Mouse (Mus musculus) heart, embryonic 13.5 days (tissue): Measurements from ENCODE around the gene Ppig. TPM values are rescaled to one million over a fixed set of nuclear protein-coding genes. Genes with fewer than 3 reads are reported as not detected.

Experiments used
- ATAC-seq: fragments of 200-750 bp; cut with Nextera tagmentation; 2 replicates; pipeline ENCODE4 v1.8.0; 2017; ENCODE audit warnings: moderate TSS enrichment; ENCODE audit not compliant: insufficient number of reproducible peaks, low FRiP score, low TSS enrichment; ENCODE audit errors: extremely low read depth
- H3K27ac ChIP-seq: fragments of 300-500 bp; sonication (generic); replicated peaks from 2 replicates; pipeline ENCODE4 v1.5.1; 2015; ENCODE audit warnings: moderate library complexity, mild to moderate bottlenecking, inconsistent platforms
- H3K27me3 ChIP-seq: fragments of 300-500 bp; sonication (generic); replicated peaks from 2 replicates; pipeline ENCODE4 v1.6.1; 2015; ENCODE audit warnings: mild to moderate bottlenecking, inconsistent platforms
- H3K36me3 ChIP-seq: fragments of 300-500 bp; sonication (generic); 2 replicates; pipeline ENCODE4 v1.6.1; 2015; ENCODE audit warnings: mild to moderate bottlenecking, inconsistent platforms
- H3K4me1 ChIP-seq: fragments of 300-500 bp; sonication (generic); 2 replicates; pipeline ENCODE4 v1.6.1; 2015; ENCODE audit warnings: inconsistent platforms
- H3K4me2 ChIP-seq: fragments of 300-500 bp; sonication (generic); 2 replicates; pipeline ENCODE4 v1.6.1; 2015; ENCODE audit warnings: inconsistent platforms, mild to moderate bottlenecking, moderate library complexity
- H3K4me3 ChIP-seq: fragments of 300-500 bp; sonication (generic); 2 replicates; pipeline ENCODE4 v1.5.1; 2015; ENCODE audit warnings: moderate library complexity, mild to moderate bottlenecking, inconsistent platforms
- H3K9ac ChIP-seq: fragments of 300-500 bp; sonication (generic); 2 replicates; pipeline ENCODE4 v1.6.1; 2015; ENCODE audit warnings: inconsistent platforms, mild to moderate bottlenecking, moderate library complexity
- H3K9me3 ChIP-seq: fragments of 300-500 bp; sonication (generic); 2 replicates; pipeline ENCODE4 v1.6.1; 2016; ENCODE audit warnings: inconsistent platforms
- WGBS: fragments of 180-500 bp; shearing (Covaris S2); methylation state at CpG from one replicate; pipeline ENCODE4 v1.1.7; 2015; ENCODE audit warnings: mixed read lengths; 5-methylcytosine and 5-hydroxymethylcytosine counted together
- polyA plus RNA-seq: library from polyadenylated mRNA; unstranded; fragments of >200 nt; fragmentation: Nextera tagmentation; extraction: Ambion mirVana; gene quantifications from 2 replicates; pipeline ENCODE4 v1.2.1, GENCODE M21; 2015

Gene Ppig
- polyA plus RNA-seq, 1 experiment from 2014 or later: 85.1 TPM

DNA sequence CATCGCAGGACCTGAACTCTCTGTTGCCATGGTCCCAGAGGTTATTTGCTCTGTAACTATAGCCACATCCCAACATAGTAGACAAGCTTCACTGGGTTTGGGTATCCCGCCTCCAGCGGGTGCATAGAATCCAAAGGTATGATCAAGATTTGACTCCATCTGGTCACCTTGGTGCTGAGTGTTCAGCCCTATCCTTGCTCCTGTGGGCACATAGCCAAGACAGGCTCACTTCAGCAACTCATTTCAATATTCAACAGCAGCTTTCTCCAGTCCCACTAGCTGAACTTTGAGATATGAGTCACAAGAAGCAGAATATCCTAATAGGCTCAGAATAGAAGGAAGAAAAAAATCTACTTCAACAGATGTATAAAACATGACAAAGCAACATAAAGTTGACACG, 41.0 kb downstream of the Ppig start:
- no peaks in the 10 kb centered on the region for H3K4me1 ChIP-seq
- no peak overlapping the region for H3K27ac ChIP-seq
- H3K4me2 ChIP-seq: no peak overlapping the region
- H3K9ac ChIP-seq: no peak overlapping the region
- no peaks in the 10 kb centered on the region for H3K36me3 ChIP-seq
- ATAC-seq: no peak
- no peak overlapping the region for H3K4me3 ChIP-seq
- 77% methylated on average over 4 of the region's 4 CpGs for WGBS
- H3K27me3 ChIP-seq: no peaks in the 10 kb centered on the region
- H3K9me3 ChIP-seq: no peaks in the 10 kb centered on the region

DNA sequence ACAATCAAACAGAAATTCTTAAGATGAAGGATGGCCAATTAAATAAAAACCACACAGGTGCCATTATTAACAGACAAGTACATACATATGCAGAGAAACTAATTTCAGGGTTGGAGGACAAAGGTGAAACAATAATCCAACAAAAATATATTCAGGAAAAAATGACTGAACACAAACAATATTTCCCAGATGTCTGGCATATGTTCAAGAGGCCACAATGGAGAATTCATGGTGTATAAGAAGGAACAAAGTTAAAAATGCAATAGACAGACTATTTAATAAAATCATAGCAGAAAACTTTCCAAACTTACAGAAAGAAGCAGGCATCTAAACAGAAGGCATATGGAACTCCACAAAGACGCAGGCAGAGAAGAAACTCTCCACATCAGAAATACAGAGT, 42.4 kb downstream of the Ppig start:
- no peak overlapping the region for H3K27ac ChIP-seq
- H3K4me1 ChIP-seq: no peaks in the 10 kb centered on the region
- no peak overlapping the region for H3K4me2 ChIP-seq
- WGBS: 74% methylated on average over 1 of the region's 1 CpGs
- H3K9me3 ChIP-seq: no peaks in the 10 kb centered on the region
- H3K27me3 ChIP-seq: no peaks in the 10 kb centered on the region
- ATAC-seq: no peak
- H3K4me3 ChIP-seq: no peak overlapping the region
- no peak overlapping the region for H3K9ac ChIP-seq
- no peaks in the 10 kb centered on the region for H3K36me3 ChIP-seq

DNA sequence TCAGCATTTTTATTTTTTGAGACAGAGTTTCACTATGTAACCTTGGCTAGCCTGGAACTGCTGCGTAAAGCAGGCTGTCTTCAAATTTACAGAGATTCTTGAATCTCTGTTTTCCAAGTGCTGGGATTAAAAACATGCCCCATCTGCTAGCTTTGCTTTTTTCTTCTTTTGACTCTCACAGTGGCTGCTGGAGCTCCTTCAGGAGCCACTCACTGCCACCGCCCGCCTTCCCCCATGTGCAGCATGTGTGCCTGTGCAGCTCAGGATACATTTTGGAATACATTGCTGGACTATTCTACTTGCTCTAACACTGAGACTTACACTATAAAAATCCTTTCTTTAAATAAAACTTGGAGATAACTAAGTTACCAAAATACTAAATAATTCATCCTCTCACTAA, 51.0 kb downstream of the Ppig start:
- Histone ChIP-seq H3K4me1 (no peaks in the 10 kb centered on the region), H3K36me3 (peaks cover 9% of the 10 kb centered on the region), H3K27ac (no peak overlapping the region), H3K4me2 (no peak overlapping the region), H3K4me3 (no peak overlapping the region), H3K9me3 (no peaks in the 10 kb centered on the region), H3K9ac (no peak overlapping the region), H3K27me3 (no peaks in the 10 kb centered on the region)
- WGBS: 85% methylated on average over 3 of the region's 3 CpGs
- no peak for ATAC-seq

DNA sequence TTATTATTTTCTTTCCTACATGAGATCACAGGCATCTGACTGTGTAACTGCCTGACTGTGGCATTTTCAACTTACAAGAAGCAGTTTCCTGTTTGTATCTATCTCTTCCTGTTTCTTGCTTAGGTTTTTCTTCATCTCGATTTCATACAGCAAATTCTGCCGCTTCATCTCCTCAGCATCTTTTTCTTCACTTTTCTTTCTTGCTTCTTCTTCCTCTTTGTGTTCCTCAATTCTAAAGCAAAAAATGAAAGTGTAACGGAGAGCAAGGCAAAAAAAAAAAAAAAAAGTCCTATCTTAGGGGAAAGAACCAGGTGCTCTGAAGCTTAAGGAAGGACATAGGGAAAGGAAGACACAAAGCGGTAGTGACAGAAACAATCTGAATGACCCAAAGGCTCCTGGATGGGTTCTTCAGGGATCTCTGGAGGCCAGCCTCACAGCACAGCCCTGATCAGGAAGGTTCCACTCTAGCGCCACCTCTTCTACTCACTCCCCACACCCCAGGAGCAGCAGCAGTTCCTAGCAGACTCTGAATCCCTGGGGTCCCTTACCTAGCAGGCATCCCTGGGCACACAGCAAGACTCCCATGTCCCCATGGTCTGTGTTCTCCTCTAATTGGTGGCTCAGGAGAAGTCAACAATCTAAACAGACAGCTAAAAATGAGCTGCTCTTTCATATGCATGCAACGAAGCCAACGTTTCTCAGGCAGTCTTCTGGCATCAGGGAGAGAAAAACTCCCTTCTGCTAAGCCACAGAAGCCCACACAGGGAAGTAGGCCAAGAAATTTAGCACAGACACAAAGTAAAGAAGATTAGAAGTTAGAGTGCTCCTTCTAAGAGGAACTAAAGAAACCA, 55.9 kb downstream of the Ppig start:
- ATAC-seq: no peak
- Histone ChIP-seq H3K4me2 (no peak overlapping the region), H3K27me3 (no peaks in the 10 kb centered on the region), H3K4me3 (no peak overlapping the region), H3K9me3 (no peaks in the 10 kb centered on the region), H3K36me3 (peaks cover 13% of the 10 kb centered on the region), H3K4me1 (no peaks in the 10 kb centered on the region), H3K27ac (no peak overlapping the region), H3K9ac (no peak overlapping the region)
- WGBS: 53% methylated on average over 7 of the region's 7 CpGs

DNA sequence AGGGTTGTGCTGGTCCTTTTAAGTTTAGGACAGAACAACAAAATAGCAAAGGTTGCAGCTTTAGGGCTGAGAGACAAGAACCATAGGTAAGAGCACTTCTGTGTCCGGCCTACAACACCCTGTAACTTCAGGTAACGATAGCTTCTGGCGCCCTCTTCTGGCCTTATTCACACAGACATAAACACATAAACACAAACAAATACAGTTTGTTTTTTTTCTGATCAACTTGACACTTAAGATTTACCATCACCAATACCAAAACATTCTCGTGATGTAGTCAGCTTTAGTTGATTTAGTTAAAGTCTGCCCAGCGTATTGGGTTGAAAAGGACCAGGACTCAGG, 56.5 kb downstream of the Ppig start:
- Histone ChIP-seq H3K4me1 (no peaks in the 10 kb centered on the region), H3K27ac (no peak overlapping the region), H3K9ac (no peak overlapping the region), H3K9me3 (no peaks in the 10 kb centered on the region), H3K36me3 (peaks cover 11% of the 10 kb centered on the region), H3K4me2 (no peak overlapping the region), H3K4me3 (no peak overlapping the region), H3K27me3 (no peaks in the 10 kb centered on the region)
- no peak for ATAC-seq
- WGBS: 47% methylated on average over 5 of the region's 5 CpGs

DNA sequence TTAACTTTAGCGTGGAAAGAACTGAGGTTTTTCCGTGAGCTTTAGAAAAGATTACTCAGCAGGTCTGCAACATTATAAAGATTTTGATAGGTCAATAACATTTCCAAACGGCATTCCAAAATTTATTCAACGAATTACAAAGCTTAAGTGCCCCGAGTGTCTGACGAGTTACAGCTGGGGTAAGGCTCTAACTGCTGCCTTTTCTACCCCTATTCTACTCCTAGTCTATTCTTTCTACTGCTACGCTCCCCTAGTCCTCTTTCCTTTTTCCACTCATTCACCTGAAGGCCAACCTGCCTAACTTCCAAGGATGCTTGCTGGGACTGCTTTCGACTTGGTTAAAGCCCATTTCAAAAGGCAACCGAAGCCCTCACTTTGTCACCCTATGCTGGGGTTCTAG, 66.6 kb downstream of the Ppig start:
- no peak for ATAC-seq
- 26% methylated on average over 9 of the region's 9 CpGs for WGBS

DNA sequence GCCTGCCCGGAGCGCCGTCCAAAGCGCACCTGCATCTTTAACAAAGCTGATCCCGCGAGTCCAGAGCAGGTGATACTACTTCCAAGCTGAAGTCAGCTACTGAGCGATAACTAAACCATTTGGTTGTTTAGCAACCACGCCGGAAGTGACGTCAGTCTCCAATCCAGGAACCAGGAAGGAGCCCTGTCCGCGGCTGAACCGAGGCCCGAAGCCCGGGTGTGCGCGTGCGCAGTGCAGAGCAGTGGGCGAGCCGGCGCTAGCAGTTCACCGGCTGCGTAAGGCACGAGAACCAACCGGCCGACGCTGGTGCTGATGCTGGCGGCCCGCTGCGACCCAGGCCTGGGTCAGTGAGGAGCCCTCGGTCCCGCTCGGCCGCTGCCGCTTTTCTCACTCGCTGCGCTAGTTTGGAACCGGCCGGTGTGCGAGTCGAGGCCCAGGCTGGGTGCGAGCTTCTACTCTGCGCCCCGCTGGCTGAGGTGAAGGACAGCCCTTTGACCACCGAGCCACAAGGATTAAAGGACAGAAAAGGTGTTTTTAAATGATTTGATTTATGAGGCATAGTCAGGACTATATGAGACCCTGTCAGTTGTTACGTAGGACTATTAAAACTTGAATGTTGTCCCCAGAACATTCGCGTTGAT, 67.2 kb downstream of the Ppig start, which contains the start of the genes Ccdc173 and Phospho2:
Gene Ccdc173, minus strand, starts transcription at position 147 of the 641 bp plus-strand sequence.
Gene Phospho2, plus strand, starts transcription at position 195 of the 641 bp plus-strand sequence.
- Histone ChIP-seq H3K27ac (peak within 1 kb of the TSS; percentile 86), H3K4me3 (peak within 1 kb of the TSS; percentile 72), H3K36me3 (peaks cover 25% of the 10 kb centered on the region), H3K27me3 (no peaks in the 10 kb centered on the region), H3K4me2 (peak within 1 kb of the TSS; percentile 93), H3K4me1 (peaks cover 3% of the 10 kb centered on the region; the same call in 1 of the 2 replicates), H3K9ac (peak within 1 kb of the TSS; percentile 88), H3K9me3 (no peaks in the 10 kb centered on the region)
- 2% methylated on average over 48 of the region's 48 CpGs for WGBS
- ATAC-seq: peak; percentile 89

More for the DNA sequence above, 66.6 kb downstream of the Ppig start:
- H3K9me3 ChIP-seq: no peaks in the 10 kb centered on the region
- peak overlapping the region; percentile 93 for H3K4me2 ChIP-seq
- peak overlapping the region; percentile 85 for H3K9ac ChIP-seq
- H3K27me3 ChIP-seq: no peaks in the 10 kb centered on the region
- H3K27ac ChIP-seq: peak overlapping the region; percentile 86
- H3K4me3 ChIP-seq: peak overlapping the region; percentile 72
- peaks cover 3% of the 10 kb centered on the region; the same call in 1 of the 2 replicates for H3K4me1 ChIP-seq
- peaks cover 22% of the 10 kb centered on the region for H3K36me3 ChIP-seq

DNA sequence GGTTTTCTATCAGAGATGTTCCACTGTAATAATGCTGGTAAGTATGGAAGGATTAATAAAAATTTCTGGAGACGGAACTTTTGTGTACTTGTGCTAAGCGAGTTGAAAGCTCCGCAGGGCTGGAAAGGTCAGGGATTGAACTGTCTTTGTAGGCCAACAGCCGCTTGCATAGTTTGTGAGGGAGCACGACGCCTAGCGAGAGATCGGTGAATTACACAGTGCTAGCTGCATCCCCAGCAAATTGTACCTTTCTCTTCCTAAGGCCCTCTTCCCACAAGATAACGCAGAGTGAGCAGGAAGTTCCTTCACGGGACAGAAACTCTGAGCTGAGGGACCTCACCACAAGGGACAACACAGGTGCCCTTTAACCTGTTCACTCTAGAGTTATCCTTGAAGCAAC, 67.9 kb downstream of the Ppig start:
- H3K4me2 ChIP-seq: peak overlapping the region; percentile 93
- no peaks in the 10 kb centered on the region for H3K9me3 ChIP-seq
- H3K27ac ChIP-seq: 0 out of 2 replicates have a peak overlapping the region, but pooled peaks have one; percentile 86
- H3K4me1 ChIP-seq: peaks cover 3% of the 10 kb centered on the region; the same call in 1 of the 2 replicates
- H3K36me3 ChIP-seq: peaks cover 32% of the 10 kb centered on the region
- WGBS: 5% methylated on average over 10 of the region's 10 CpGs
- H3K27me3 ChIP-seq: no peaks in the 10 kb centered on the region
- peak; percentile 37; the same call in 1 of the 2 replicates for ATAC-seq
- H3K9ac ChIP-seq: peak overlapping the region; percentile 88
- H3K4me3 ChIP-seq: peak overlapping the region; percentile 72

DNA sequence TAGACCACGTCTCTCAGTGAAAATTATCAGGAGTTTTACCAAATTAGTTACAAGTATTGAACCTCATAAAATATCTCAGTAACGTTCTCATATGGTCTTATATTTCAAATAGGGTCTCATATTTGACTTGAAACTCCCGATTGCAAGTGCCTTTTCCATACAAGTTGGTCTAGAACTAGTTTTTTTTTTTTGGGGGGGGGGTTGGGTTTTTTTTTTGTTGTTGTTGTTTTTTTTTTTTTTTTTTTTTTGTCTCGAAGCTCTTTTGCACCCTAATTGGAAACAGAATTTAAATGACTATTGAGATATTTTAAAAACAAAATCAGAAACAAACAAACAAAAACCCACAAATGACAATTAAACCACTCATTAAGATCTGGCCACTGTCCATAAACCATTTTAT, 68.4 kb downstream of the Ppig start:
- Histone ChIP-seq H3K4me3 (peak overlapping the region; percentile 72), H3K9ac (no peak overlapping the region), H3K9me3 (no peaks in the 10 kb centered on the region), H3K4me2 (peak overlapping the region; percentile 93), H3K36me3 (peaks cover 37% of the 10 kb centered on the region), H3K27ac (no peak overlapping the region), H3K27me3 (no peaks in the 10 kb centered on the region), H3K4me1 (peaks cover 3% of the 10 kb centered on the region; the same call in 1 of the 2 replicates)
- 69% methylated on average over 4 of the region's 4 CpGs for WGBS
- no peak for ATAC-seq

DNA sequence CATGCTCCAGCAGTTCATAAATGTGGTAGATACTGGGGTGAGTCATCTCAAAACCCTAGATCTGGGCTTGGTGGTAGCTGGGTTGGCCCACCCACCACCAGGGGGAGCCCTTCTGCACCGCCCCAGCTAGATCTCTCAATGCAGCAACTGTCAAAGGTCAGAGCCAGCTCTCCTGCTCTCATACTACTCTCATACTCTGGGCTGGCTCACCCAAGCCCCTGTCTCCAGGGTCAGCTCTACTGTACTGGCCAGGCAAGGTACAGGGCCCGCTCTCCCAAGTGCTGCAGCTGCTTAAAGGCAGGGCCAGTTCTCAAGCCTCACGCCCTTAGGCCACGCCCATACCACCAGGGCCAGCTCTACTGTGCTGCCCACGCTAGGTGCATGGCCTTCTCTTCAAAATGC, 80.6 kb downstream of the Ppig start:
- H3K4me3 ChIP-seq: peak overlapping the region; percentile 13; the same call in 1 of the 2 replicates
- H3K36me3 ChIP-seq: peaks cover 1% of the 10 kb centered on the region
- H3K9me3 ChIP-seq: no peaks in the 10 kb centered on the region
- no peak overlapping the region for H3K27ac ChIP-seq
- no peaks in the 10 kb centered on the region for H3K4me1 ChIP-seq
- no peak overlapping the region for H3K9ac ChIP-seq
- H3K4me2 ChIP-seq: peak overlapping the region; percentile 26
- WGBS: 37% methylated on average over 5 of the region's 5 CpGs
- peak; percentile 73 for ATAC-seq
- H3K27me3 ChIP-seq: no peaks in the 10 kb centered on the region
